Mouse (Mus musculus): ENCODE results near the gene Crtc2.
"Not testable (repeated sequence)": the region's sequence is repeated elsewhere in the genome, so short reads cannot be mapped to it uniquely, and the experiment has no call there.

Gene Crtc2

DNA sequence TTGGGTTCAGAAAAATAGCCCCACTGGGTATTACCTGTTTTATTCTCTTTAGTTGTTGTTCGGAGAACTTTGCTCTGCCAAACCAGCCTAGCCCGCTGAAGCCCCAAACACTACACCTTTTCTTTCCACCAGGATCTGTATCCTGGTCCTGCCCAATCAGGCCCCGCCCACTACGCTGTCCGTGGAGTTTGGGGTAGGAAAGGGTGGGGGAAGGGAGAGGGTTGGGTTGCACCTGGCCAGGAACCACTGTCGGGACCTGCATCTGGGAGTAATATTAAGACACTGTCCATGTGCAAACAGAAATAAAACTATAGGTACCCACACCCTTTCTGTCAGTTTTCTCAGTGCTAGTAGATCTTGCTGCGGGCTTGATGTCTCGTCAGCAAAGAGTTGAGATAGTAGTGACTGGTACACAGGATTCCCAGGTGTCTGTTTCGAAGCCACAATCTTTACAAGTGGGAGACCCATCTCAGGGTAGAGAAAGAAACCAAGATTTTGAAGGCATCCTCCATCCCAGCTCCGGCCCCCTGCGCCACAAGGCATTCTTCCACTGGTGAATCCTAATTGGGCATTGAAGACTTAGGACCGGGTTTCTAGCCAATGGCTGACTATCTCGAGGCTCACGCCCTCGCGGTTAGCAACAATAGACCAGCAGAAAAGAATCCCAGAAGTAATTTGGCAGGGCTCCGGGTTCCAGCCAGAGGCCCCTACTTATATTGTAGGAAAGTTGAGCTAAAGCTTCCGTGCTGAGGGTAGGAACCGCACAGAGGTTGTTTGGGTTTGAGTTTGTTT is 10.8 kb upstream of the Crtc2 start, which contains the start of gene Creb3l4:
Gene Creb3l4 (minus strand): TSS at position 529 of the 792 bp plus-strand sequence.
- DNase-seq = peak; percentile 57 to 69

DNA sequence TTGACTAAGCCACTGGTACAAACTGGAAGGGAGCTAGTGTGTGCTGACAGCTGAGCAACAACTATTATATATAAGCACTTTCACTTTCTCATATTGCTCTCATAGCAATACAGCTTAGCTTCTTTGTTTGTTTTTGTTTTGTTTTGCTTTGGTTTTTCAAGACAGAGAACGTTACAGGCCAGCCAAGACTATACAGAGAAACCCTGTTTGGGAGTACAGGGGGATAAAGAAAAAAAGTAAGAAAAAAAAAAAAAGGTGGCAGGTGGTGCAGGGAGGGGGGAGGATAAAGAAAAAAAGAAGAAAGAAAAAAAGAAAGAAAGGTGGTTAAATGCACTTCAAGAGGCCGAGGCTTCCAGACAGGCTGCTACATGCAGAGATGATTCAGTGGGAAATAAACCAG is 8.6 kb upstream of the Crtc2 start:
- DNase-seq = no peak

DNA sequence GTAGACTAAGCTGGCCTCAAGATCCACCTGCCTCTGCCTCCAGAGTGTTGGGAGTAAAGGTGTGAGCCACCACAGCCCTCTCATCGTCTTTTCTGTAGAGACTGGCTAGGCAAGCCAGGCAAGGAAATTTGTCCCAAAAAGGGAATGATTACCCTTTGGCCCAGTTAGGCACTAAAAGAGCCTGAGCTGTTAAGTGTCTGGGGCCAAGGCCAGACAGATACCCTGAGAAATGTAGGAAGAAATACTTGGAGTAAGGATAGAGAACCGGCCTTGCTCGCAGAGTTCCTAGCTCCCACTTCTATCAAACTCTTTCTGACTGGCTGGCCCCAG is 6.4 kb upstream of the Crtc2 start:
- no peak for DNase-seq

DNA sequence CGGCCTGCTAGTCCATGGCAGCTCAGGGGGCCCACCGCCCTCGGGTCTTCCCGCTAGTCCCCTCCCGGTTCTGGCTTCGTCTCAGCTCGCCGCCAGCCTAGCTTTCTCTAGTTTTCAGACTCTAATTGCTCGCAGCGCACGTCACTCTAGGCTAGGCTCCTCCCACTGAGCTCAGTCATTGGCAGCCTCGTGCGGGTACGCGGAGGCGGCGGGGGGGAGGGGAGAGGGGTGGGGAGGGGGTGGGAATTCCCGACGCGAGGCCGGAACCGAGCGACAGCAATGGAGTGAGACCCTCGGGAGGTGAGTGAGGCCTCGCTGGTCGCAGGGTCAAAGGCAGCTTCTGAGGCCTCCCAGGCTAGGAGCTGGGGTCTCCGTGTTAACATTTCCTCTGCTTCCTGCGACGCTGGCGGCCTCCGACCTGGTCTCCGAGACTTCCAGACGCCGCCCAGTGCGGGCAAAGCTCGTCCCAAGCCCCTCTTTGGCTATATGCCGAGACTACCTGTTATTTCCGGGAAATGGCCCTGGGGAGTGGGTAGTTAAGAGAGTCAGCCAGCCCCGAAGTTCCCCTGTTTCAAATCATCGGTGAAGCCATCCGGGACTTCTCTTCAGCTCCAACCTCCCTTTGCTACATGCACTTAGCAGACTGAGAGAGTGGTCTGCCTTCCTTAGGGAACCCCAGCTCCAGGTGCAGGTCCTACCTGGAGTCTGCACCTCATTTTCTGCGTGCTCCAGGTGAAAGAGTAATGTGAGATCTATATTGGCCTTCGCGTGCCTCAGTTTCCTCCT is 5.8 kb upstream of the Crtc2 start, which contains the start of gene Slc39a1:
Gene Slc39a1 (plus strand): TSS at position 213 of the 786 bp plus-strand sequence.
- DNase-seq = peak; percentile 94 to 96

DNA sequence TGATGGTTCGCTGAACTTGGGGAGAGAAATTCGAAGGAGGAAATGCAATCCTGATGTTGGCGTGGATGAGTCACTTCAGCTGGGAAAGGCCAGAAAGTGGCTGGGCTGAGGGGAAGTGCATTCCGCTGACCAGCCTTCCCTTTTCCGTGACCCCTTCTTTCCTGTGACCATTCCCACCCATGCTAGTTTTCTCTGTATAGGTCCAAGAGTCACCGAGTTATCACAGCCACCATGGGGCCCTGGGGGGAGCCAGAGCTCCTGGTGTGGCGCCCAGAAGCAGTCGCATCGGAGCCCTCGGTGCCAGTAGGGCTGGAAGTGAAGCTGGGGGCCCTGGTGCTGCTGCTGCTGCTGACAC is 5.2 kb upstream of the Crtc2 start:
- peak; percentile 55 to 62 for DNase-seq

DNA sequence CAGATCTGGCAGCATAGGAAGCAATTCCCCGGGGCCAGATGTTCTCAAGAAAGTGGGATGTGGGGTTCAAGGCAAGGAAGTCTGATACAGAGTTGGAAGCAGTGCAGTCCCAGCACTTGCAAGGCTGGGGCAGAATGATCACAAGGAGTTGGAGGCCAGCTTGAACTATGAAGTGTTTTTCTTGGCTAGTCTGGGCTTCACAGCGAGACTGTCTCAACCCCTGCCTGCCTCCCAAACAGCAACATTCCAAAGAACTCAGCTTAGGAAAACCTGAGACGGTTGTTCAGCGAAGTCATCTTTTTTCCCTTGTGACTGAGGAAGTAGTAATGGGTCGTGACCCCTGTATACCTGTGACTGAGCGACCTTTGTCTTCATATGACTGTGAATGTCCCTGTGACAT is 3.2 kb upstream of the Crtc2 start:
- DNase-seq = no peak

DNA sequence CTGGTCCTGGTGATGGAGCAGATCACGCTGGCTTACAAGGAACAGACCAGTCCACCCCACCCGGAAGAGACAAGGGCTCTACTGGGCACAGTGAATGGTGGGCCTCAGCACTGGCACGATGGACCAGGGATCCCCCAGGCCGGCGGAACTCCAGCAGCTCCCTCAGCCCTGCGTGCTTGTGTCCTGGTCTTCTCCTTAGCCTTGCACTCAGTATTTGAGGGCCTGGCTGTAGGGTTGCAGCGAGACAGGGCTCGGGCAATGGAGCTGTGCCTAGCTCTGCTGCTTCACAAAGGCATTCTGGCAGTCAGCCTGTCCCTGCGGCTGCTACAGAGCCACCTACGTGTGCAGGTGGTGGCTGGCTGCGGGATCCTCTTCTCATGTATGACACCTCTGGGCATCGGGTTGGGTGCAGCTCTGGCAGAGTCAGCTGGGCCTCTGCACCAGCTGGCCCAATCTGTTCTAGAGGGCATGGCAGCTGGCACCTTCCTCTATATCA is 2.2 kb upstream of the Crtc2 start:
- DNase-seq = not testable (repeated sequence)

DNA sequence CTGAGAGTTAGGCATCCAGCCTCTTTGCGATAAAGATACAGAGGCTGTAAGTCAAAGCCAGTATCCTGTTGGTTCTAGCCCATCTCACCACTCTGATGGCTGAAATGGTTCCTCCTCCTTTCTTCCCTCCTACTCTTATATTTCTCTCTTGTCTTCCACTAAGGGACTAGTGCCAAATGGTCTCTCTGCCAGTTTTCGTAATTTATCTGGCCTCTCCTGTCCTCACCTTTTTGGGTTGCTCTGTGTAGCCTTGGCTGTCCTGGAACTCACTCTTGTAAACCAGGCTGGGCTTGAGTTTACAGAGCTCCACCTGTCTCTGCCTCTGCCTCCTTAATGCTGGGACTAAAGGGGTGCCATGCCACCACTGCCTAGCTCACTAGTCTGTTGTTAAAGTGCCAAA is 1.3 kb upstream of the Crtc2 start:
- not testable (repeated sequence) for DNase-seq

DNA sequence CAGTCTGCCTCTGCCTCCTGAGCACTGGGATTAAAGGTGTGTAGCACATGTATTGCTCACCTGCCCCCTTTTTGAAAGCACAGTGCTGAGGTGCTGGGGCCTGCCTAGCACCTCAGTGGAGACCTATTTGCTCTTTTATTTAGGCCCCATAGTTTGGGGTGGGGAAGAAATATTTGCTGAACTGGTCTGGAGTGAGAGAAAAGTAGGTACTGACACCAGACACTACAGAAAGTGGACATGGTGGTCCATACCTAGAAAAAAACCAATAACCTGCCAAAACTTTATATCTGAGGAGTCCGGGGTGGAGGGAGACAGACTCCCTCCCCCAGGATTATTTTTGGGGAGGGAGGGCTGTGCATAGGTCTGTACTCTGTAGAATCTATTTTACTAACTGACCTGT is 789 bp upstream of the Crtc2 start:
- not testable (repeated sequence) for DNase-seq

DNA sequence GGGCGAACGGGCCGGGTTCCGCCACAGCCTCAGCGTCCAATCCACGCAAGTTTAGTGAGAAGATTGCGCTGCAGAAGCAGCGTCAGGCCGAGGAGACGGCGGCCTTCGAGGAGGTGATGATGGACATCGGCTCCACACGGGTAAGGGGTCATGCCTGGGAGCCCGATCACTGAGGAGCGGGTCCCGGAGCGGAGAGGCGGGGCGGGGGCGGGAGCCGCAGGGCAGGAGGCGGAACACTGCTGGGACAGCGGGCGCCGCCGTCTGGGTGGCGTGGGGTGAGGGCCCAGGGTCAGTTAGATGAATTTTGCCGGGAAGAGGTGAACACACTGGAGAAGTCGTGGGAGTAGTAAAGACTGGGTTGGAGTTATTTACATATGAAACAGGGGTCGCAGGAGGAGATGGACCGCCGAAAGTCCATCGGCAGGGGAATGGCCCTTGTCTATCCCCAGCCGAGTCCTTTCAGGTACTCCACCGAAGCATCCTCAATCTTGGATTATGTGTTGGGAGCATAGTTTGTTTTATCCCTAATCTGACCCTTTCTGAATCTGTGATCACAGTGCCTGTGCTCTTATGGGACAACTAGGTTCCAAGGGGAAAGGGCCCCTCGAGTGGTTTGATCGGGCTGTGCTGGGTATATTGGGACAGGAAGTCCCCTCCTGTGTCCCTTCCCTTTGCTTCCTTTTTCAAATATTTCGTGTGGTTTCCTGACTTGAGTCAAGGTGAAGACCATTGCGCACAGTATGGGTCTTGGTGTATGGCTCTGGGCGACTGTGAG is 643 bp downstream of the Crtc2 start:
- DNase-seq = no peak

DNA sequence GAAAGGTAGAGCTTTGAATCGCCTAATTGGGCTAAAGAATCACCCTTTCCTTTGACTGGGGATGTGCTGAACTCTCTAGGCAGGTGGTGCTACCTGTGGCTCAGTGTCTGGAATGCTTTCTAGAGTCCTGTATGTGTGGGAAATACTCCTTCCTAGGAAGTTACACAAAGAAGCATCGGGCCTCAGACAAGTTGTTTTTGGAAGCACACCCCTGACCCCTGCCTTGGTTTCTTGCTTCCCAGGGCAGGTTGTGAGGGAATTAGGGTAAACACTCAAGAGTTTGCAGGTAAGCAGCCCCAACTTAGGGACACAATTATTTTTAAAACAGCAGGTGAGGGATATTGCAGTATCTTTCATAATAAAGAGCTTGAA is 1.2 kb downstream of the Crtc2 start:
- DNase-seq = no peak

DNA sequence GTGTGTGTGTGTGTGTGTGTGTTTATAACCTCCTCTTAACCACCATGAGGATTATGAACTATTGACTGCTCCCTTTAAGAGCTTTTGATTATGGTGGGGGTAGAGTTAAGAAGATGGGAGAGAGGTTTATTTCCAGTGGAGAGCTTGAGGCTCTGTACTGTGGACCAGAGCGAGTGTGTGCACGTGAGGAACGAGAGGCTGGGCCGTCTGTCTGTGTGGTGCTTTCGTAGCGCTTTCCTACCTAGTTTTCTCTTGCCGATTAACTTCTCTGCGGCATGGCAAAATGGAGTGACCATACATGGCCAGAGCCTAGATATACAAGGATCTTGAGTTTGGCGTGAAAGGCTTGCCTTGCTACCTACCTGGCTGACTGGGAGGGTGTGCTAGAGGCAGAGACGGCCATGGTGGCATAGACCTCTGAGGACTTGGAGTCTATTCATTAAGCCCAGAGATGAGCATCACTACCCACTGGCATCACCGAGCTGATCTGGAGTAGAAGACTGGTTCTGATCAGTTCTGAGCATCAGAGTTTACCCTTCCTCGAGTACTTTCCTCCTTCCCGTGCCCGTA is 1.9 kb downstream of the Crtc2 start:
- DNase-seq = no peak

DNA sequence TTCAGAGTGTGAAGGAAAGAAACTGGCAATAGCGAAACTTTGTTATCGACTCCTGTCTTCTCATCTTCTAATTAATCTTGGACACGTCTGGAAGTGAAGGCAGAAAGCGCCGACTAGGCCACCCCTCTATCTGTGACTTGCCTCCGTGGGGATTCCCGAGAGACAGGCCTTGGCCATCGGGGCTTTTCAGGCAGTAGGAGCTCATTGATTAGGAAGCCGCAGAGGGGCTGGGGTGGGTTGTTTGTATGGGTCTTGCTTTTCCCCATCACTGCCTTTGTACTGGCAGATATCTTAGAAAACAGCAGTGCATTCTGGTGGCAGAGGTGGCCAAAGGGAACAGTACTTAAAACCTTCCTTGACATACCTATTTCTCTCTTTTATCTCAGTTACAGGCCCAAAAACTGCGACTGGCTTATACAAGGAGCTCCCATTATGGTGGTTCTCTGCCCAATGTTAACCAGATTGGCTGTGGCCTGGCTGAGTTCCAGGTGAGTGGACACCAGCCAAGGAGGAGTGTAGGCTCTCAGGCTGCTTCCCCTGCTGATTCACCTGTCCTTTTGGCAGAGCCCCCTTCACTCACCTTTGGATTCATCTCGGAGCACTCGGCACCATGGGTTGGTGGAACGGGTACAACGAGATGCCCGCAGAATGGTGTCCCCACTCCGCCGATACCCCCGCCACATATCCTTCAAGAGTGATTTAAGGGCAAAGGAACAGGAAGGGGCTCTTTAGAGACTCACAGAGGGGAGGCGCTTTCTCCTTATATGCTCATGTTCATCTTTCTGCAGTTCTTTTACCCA is 3.0 kb downstream of the Crtc2 start:
- no peak for DNase-seq

DNA sequence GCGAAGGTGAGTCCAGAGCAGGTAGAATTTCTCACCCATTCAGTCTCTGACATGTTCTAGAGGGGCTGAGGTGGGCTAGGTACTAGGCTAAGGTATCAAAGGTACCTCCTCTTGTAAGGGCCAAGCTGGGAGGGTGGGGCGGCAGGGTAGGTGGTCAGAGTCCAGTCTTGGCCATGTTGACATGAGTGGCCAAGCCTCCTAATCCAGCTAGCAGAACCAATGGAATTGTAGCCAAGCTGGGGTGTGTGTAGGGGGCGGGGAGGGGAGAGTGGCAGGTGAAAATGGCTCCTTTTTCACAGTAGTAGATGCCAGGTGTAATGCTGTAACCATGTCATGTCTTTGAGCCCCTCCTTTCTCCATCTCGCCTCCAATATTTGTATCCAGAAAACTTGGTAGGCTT is 4.6 kb downstream of the Crtc2 start:
- DNase-seq = no peak

DNA sequence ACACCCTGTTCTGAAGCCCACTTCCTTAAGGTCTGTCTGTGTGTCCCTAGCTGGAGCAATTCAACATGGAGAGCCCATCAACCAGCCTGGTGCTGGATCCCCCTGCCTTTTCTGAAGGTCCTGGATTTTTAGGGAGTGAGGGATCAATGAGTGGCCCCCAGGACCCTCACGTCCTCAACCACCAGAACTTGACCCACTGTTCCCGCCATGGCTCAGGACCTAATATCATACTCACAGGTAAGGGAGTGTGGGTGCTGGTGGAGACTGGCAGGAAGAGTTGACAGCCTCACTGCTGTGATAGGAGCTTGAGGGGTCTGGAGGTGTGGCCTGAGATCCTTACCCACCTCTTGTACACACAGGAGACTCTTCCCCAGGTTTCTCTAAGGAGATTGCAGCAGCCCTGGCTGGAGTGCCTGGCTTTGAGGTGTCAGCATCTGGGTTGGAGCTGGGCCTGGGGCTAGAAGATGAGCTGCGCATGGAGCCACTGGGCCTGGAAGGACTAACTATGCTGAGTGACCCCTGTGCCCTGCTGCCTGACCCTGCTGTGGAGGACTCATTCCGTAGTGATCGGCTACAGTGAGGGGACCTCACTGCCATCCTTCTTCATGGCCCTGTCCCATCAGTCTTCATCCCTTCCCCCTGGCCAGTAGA is 9.3 kb downstream of the Crtc2 start:
- DNase-seq = no peak

DNA sequence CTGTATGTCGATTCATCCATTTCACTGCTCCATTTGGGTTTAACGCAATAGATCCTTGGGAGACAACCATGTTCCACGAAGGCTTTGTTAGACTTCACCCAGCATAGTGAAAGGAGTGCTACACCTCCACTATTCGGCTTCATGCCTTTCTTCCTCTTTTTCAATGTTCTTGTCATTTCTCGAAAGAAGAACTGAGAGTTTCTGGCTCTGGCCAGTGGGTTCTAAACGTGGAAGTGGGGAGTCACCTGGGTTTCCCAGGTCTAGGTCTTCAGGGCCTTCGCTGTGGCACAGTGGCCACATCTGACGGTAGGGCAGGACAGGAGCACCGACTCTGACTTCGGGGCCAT is 10.7 kb downstream of the Crtc2 start:
- no peak for DNase-seq

DNA sequence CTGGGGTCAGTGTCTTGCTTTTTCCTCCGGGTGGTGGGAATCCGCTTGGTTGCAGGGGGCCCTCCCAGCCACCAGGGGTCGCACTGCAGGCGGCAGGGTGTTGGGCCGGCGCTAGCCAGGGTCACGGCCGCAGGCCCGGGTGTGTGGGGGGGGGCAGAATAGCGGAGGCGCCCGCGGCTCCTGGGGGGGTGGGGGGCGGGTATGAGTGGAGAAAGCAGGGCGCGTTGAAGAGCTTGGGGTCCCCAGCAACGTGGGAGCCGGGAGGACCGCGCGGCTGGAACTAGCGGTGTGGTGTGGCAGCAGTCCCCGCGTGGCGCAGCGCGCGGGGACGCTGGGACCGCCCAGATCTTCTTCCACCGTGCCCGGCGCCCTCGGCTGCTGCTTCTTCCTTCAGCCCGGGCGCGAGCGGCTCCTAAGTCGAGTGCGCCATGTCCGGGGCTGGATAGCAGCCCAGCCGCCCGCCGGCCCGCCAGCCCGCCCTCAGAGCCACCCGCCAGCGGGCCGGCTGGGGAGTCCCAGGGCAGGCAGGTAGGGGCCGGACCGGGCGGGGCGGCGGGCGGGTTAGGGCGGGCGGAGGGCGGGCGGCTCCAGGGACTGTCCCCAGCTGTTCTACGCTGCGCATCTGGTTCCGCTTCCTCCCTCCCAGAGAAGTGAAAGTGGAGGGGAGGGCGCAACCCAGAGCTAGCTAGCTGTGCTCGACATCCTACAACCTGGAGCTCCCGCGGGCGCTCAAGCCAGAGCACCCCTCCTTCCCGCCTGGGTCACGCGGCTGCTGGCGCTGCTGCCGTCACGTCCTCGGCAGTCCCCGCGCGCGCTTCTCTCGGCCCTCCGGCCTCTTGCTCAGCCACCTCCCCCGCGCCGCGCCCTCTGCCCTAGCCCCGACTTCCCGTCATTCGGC is 11.3 kb downstream of the Crtc2 start, which contains the start of gene Dennd4b:
Gene Dennd4b (plus strand): TSS at position 152 of the 898 bp plus-strand sequence.
- DNase-seq = peak; percentile 95

DNA sequence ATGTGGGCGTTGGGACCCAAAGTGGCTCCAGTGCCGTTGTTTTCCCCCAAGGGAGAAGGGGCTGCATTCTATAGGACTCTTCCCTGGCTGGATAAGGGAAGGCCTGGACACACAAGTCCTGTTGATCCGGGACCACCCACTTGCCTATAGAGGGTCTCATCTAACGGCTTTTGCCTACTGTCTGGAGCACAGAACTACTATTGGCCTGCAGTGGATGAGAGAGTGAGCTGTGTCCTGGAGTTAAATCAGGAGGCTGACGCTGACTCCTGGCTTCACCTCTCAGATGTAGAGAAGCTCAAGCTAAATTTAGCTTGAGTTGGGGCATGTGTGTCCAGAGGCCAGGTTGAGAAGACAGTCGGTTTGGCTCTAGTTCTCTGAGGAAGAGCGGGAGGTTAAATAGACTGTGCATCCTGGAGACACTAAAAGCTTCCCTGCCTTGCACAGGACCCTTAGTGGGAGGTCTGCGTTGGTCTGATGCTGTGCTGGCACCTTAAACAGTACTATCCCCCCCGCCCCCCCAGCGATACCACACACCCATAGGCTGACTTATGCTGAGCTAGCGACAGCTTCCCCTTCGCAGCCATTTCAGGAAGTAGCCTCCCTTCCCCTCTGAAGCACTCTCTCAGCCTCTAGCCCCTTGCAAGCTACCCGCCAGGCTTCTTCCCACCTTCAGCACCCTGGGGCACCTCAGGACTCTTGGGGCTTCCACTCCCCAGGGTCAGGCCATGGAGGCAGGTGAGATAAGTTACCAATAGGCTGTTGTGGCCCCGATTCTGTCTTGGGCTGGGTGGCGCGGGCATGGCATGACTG is 12.2 kb downstream of the Crtc2 start:
- DNase-seq = peak; percentile 40 to 50

DNA sequence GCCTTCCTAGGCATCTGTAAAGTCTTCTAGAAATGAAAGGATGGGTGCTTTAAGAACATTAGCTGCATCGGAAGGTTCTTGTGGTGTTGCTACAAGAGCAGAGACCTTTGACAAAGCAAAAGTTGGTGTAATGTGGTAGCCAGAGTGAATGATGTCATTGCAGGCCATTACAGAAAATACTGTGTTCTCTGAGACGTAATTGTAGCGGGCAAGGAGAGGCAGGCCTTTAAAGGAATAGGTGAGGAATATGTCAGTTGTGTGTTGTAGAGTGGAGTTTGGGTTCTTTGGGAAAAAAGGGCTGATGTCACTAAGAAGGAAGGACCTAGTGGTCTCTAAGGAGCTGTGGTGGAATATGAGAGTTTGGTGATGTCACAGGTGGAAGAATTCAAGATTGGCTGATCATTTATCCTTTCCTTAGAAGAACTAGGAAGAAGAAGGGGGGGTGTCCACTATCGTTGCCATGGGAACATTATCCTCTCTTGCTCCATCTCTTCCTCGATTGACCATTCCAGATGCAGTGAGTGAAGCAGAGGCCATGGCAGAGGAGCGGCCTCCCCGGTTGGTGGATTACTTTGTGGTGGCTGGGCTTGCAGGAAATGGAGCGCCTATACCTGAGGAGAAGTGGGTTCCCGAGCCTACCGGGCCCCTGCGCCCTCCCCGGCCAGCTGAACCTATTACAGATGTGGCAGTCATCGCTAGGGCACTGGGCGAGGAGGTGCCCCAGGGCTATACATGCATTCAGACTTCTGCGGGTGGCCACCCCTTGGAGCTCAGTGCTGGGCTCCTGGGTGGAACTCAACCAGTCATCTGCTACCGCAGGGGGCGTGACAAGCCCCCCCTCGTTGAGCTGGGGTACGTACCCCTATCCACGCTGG is 13.2 kb downstream of the Crtc2 start:
- no peak for DNase-seq

All from lung, postnatal 4 days (tissue).